Mouse (Mus musculus) mouse trophoblast stem cell (cell line): ENCODE measurements around the gene Pld3.

Experiments
- in situ Hi-C, 2 experiments: fragments of 300-500 bp; cut with MseI, MboI; formaldehyde crosslinking; loops; 2 replicates in 1 of 2; 3 replicates in 1 of 2; pipeline ENCODE4 v1.15.1; 2025

The Pld3 gene

DNA sequence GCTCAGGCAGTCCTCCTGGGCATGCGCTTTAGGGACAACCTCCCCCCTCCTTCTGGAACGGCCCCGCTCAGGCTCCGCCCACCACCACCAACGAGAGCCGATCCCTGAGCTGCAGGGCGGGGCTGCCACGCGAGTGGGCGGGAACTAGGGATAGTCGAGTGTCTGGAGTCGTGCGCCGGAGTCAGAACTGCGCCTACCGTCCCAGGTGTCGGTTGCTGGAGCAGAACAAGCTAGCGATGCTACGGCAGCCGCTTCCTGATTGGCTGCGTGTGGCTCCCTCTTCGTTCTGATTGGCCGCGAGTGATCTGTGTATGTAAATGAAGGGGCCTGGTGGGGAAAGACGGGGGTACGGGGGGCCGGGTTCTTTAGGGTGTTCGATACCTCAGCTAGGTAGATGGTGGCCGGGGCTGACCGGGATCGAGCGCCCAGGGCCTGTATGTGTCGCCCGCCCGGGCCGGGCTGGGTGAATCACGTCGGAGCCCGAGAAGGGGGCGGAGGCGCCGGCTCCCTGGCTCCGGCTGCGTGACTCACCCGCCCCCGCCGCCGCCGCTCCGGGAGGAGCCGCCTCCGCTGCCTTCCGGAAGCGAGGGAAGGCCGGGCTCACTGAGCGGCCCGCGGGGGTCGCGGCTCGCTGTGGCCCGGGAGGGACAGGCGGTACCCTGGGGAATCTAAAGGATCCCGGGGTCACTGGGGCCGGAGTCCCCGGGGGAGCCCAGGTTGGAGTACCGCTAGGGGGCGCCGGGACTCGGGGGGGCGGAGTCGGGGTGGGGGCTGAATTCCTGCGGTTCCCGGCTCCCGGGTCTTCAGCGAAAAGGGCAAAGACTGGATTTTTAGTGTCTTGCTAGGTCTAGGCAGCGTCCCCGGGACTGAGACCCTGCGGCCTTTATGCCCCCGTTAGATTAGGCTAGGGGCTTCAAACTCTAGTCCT is 66.0 kb downstream of the Pld3 start, which contains the start of gene Sertad1:
Gene Sertad1 (plus strand): TSS at position 141 of the 928 bp plus-strand sequence.
- in situ Hi-C loops = no loop called here

DNA sequence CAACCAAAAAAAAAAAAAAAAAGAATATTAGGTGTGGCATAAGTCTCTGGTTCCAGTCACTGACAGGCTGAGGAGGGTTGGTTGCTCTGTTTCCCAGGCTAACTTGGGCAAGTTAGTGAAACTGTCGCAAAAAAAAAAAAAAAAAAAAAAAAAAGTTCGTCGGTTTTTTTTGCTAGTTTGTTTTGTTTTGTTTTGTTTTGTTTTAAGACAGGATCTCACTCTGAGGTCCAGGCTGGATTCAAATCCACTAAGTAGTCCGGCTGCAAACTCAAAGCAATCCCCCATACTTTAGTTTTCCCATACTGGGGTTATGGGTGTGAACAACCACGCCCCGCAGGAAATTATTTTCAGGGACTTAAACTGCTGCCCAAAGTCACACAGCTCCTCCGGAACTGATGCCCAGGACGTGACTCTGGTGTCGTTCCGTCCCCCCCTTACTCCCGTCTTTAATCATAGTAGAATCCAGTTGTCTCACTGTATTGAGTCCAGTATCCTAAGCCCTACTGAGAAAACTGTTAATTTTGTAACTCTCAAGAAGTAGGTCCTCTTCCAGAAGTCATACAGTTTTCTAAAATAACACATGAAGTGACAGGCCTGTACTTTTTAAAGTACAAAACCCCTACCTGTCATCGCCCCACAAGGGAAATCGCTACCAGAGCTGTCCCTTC is 66.8 kb downstream of the Pld3 start:
- in situ Hi-C loops = no loop called here

DNA sequence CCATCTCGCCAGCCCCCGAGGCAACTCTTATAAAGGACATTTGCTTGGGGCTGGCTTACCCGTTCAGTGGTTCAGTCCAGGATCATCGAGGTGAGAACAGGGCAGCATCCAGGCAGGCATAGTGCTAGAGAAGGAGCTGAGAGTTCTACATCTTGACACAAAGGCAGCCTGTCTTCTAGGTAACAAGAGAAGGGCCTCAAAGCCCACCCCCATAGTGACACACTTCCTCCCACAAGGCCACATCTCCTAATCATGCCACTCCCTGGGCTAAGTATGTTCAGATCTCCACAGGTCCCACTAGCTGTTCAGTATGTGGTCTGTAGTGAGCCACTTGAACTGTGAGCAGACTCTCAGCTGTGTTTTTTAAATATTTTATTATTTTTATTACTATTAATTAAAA is 69.2 kb downstream of the Pld3 start:
- in situ Hi-C loops = no loop called here
